Mouse (Mus musculus) heart, embryonic 16.5 days (tissue): ENCODE results near the gene P2rx5. TPM values are rescaled to one million over a fixed set of nuclear protein-coding genes. Genes with fewer than 3 reads are reported as not detected.

Experiments
- ATAC-seq: fragments of 200-750 bp; cut with Nextera tagmentation; replicated peaks from 2 replicates; pipeline ENCODE4 v1.8.0; 2017; ENCODE audit warnings: moderate number of reproducible peaks; ENCODE audit not compliant: insufficient read depth, low FRiP score; ENCODE audit errors: extremely low read depth
- H3K27ac ChIP-seq: fragments of 300-500 bp; sonication (generic); 2 replicates; pipeline ENCODE4 v1.5.1; 2014; ENCODE audit warnings: mild to moderate bottlenecking, low read length, control low read depth, moderate library complexity
- H3K27me3 ChIP-seq: fragments of 300-500 bp; sonication (generic); 2 replicates; pipeline ENCODE4 v1.6.1; 2014; ENCODE audit warnings: low read length, mixed read lengths; ENCODE audit not compliant: control insufficient read depth, insufficient read depth
- H3K36me3 ChIP-seq: fragments of 300-500 bp; sonication (generic); 2 replicates; pipeline ENCODE4 v1.6.1; 2014; ENCODE audit not compliant: control insufficient read depth, insufficient read depth
- H3K4me1 ChIP-seq: fragments of 300-500 bp; sonication (generic); 2 replicates; pipeline ENCODE4 v1.6.1; 2014; ENCODE audit warnings: low read length, mixed read lengths; ENCODE audit not compliant: control insufficient read depth, insufficient read depth
- H3K4me2 ChIP-seq: fragments of 300-500 bp; sonication (generic); 2 replicates; pipeline ENCODE4 v1.6.1; 2014; ENCODE audit warnings: low read depth, mild to moderate bottlenecking, control low read depth, low read length
- H3K4me3 ChIP-seq: fragments of 300-500 bp; sonication (generic); 2 replicates; pipeline ENCODE4 v1.5.1; 2014; ENCODE audit warnings: mild to moderate bottlenecking, control low read depth, low read length
- H3K9ac ChIP-seq: fragments of 300-500 bp; sonication (generic); 2 replicates; pipeline ENCODE4 v1.6.1; 2014; ENCODE audit warnings: low read length, control low read depth
- H3K9me3 ChIP-seq: fragments of 300-500 bp; sonication (generic); replicated peaks from 2 replicates; pipeline ENCODE4 v1.6.1; 2016; ENCODE audit warnings: low read length; ENCODE audit not compliant: control insufficient read depth
- WGBS: fragments of 180-500 bp; shearing (Covaris S2); extraction: QIAGEN DNeasy Blood & Tissue Kit; methylation state at CpG from one replicate; pipeline ENCODE4 v1.1.7; 2014; 5-methylcytosine and 5-hydroxymethylcytosine counted together
- polyA plus RNA-seq: library from polyadenylated mRNA; unstranded; fragments of >200 nt; fragmentation: Nextera tagmentation; extraction: Ambion mirVana; gene quantifications from 2 replicates; pipeline ENCODE4 v1.2.1, GENCODE M21; 2015

P2rx5 gene
- polyA plus RNA-seq: 2.2 and 2.9 TPM in 2 replicates

- Histone ChIP-seq H3K36me3 (no peaks in the 10 kb centered on the region), H3K9ac (peak within 1 kb of the TSS; percentile 69), H3K27me3 (peaks cover 14% of the 10 kb centered on the region), H3K4me2 (peak within 1 kb of the TSS; percentile 79), H3K9me3 (no peaks in the 10 kb centered on the region), H3K27ac (peak within 1 kb of the TSS; percentile 63), H3K4me1 (peaks cover 10% of the 10 kb centered on the region; the same call in 1 of the 2 replicates), H3K4me3 (peak within 1 kb of the TSS; percentile 55)
- WGBS: 2% methylated on average over 49 of the region's 49 CpGs
- ATAC-seq: peak; percentile 84
Measured at GRCm38 (mm10) chr11:73159957-73160810, at the start of gene P2rx5. P2rx5 (plus strand) TSS chr11:73160421.

- Histone ChIP-seq H3K9ac (no peak overlapping the region), H3K4me3 (no peak overlapping the region), H3K4me2 (no peak overlapping the region), H3K27ac (no peak overlapping the region), H3K9me3 (no peaks in the 10 kb centered on the region), H3K36me3 (no peaks in the 10 kb centered on the region), H3K4me1 (peaks cover 20% of the 10 kb centered on the region), H3K27me3 (no peaks in the 10 kb centered on the region)
- 65% methylated on average over 6 of the region's 6 CpGs for WGBS
- no peak for ATAC-seq
Measured at GRCm38 (mm10) chr11:73111414-73111813, 48.8 kb upstream of the P2rx5 start.

DNA sequence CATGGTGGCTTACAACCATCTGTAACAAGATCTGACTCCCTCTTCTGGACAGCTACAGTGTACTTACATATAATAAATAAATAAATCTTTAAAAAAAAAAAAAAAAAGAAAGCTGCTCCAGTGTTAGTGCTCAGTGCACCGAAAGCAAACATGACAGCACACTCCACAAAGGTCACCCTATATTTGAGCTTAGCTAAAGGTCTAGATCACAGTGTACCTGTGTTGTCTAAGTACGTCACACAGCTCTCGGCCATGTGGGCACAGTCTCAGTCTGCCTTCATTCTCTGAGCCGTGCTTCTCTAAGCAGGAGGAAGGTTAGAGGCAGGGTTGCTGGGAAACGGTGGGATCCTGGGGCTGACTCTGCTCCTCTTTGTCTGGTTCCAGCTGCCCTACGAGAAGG is 33.7 kb upstream of the P2rx5 start:
- no peak for ATAC-seq
- no peak overlapping the region for H3K9ac ChIP-seq
- H3K4me3 ChIP-seq: no peak overlapping the region
- peaks cover 4% of the 10 kb centered on the region; the same call in 1 of the 2 replicates for H3K36me3 ChIP-seq
- WGBS: 88% methylated on average over 6 of the region's 6 CpGs
- H3K4me1 ChIP-seq: no peaks in the 10 kb centered on the region
- H3K9me3 ChIP-seq: no peaks in the 10 kb centered on the region
- no peaks in the 10 kb centered on the region for H3K27me3 ChIP-seq
- no peak overlapping the region for H3K27ac ChIP-seq
- no peak overlapping the region for H3K4me2 ChIP-seq

- Histone ChIP-seq H3K4me3 (no peak overlapping the region), H3K4me2 (no peak overlapping the region), H3K9ac (no peak overlapping the region), H3K27ac (no peak overlapping the region), H3K9me3 (no peaks in the 10 kb centered on the region), H3K27me3 (no peaks in the 10 kb centered on the region), H3K36me3 (peaks cover 7% of the 10 kb centered on the region; the same call in 1 of the 2 replicates), H3K4me1 (peaks cover 12% of the 10 kb centered on the region)
- no peak for ATAC-seq
- WGBS: 59% methylated on average over 7 of the region's 7 CpGs
Measured at GRCm38 (mm10) chr11:73131020-73131419, 29.2 kb upstream of the P2rx5 start.

DNA sequence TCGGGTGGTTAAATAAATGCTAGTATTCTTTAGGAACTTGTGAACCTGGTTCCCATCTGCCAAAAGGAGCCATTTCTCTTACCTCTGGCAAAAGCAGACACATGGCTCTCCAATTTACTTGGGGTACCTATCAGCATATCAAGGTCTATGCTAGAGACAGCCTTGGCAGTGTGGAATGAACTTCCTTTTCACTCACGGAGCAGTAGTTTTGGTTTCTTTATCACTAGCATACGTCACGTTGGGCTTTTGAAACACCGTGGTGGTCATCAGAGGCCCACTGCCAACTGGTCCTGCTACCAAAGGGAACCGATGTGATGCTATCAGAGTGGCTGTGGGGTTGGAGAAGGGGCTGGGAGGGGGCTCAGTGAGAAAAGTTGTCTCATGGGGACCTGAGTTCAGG is 27.2 kb upstream of the P2rx5 start:
- Histone ChIP-seq H3K4me1 (peaks cover 22% of the 10 kb centered on the region), H3K9me3 (no peaks in the 10 kb centered on the region), H3K4me3 (no peak overlapping the region), H3K27ac (no peak overlapping the region), H3K27me3 (no peaks in the 10 kb centered on the region), H3K4me2 (no peak overlapping the region), H3K36me3 (peaks cover 7% of the 10 kb centered on the region; the same call in 1 of the 2 replicates), H3K9ac (no peak overlapping the region)
- no peak for ATAC-seq
- 85% methylated on average over 6 of the region's 6 CpGs for WGBS

GRCm38 (mm10) chr11:73134222-73134621 is 26.0 kb upstream of the P2rx5 start:
- Histone ChIP-seq H3K36me3 (peaks cover 7% of the 10 kb centered on the region; the same call in 1 of the 2 replicates), H3K27me3 (no peaks in the 10 kb centered on the region), H3K4me1 (peaks cover 26% of the 10 kb centered on the region), H3K4me3 (no peak overlapping the region), H3K9ac (no peak overlapping the region), H3K9me3 (no peaks in the 10 kb centered on the region), H3K27ac (no peak overlapping the region), H3K4me2 (peak overlapping the region; percentile 28)
- ATAC-seq: no peak
- WGBS: 88% methylated on average over 5 of the region's 5 CpGs

DNA sequence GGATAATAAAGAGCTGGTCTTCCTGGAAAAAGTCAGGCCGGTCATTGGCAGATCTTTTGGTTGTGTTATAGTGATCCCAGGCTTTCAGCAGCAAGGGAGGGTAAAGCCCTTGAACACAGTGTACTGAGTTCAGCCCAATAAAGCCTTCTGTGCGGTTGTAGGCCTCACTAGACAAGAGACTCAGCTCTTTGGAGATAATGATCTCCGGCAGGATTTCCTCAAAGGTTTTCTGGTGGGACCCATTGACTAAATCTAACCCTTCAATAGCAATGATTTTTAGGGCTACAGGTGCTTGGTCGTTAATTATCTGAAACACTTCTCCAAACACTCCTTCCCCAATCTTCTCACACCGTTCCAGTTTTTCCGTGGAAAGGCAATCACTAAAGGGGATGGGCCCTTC is 23.6 kb upstream of the P2rx5 start:
- H3K4me1 ChIP-seq: peaks cover 26% of the 10 kb centered on the region
- H3K4me2 ChIP-seq: peak overlapping the region; percentile 81
- peak overlapping the region; percentile 79 for H3K4me3 ChIP-seq
- H3K9ac ChIP-seq: peak overlapping the region; percentile 82
- ATAC-seq: no peak
- WGBS: 59% methylated on average over 6 of the region's 6 CpGs
- no peak overlapping the region for H3K27ac ChIP-seq
- H3K27me3 ChIP-seq: no peaks in the 10 kb centered on the region
- H3K9me3 ChIP-seq: no peaks in the 10 kb centered on the region
- H3K36me3 ChIP-seq: peaks cover 7% of the 10 kb centered on the region; the same call in 1 of the 2 replicates

DNA sequence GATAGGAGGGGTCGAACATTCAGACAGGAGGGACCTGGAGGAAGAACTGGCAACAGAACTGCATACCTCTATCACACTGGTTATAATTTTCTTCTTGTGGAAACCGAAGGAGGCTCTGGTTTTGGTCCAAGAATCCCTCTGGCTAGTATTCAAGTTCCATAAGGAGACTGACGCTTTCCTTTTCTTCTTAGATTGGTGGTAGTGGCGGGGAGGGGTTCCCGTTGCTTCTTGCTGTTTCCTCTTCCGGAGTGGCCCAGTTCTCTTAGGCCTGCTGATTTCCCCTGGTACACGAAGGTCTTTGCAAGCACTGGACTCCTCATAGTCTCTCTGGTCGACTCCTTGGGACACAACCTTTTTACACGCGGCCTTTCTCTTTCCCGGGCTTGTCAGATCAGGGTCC is 23.1 kb upstream of the P2rx5 start:
- Histone ChIP-seq H3K27ac (peak overlapping the region; percentile 30; the same call in 1 of the 2 replicates), H3K9me3 (no peaks in the 10 kb centered on the region), H3K27me3 (no peaks in the 10 kb centered on the region), H3K4me1 (peaks cover 26% of the 10 kb centered on the region), H3K9ac (peak overlapping the region; percentile 82), H3K4me2 (peak overlapping the region; percentile 81), H3K36me3 (peaks cover 7% of the 10 kb centered on the region; the same call in 1 of the 2 replicates), H3K4me3 (peak overlapping the region; percentile 79)
- WGBS: 20% methylated on average over 11 of the region's 11 CpGs
- no peak for ATAC-seq
